Mouse (Mus musculus): ENCODE measurements around the gene Rnase1. TPM values are rescaled to one million over a fixed set of nuclear protein-coding genes. Genes with fewer than 3 reads are reported as not detected.
A peak's percentile ranks its signal among the peaks of the same experiment; 100 is the strongest.

The Rnase1 gene
- polyA plus RNA-seq, 2 experiments: 0.39 to 0.47 TPM

- Histone ChIP-seq H3K36me3 (ENCODE audit: control insufficient read depth, insufficient read depth, low read length) (no peaks in the 10 kb centered on the region), H3K4me1 (ENCODE audit: control insufficient read depth, insufficient read depth, low read length) (no peaks in the 10 kb centered on the region), H3K27me3 (ENCODE audit: control insufficient read depth, insufficient read depth, low read length) (no peaks in the 10 kb centered on the region), H3K27ac (replicated peaks; ENCODE audit: low read depth, low read length) (no peak overlapping the region), H3K9ac (ENCODE audit: low read depth, low read length, severe bottlenecking) (no peak overlapping the region), H3K9me3 (ENCODE audit: control insufficient read depth, low read length) (no peaks in the 10 kb centered on the region), H3K4me2 (replicated peaks; ENCODE audit: low read depth, low read length, severe bottlenecking) (no peak overlapping the region), H3K4me3 (replicated peaks; ENCODE audit: low read length) (no peak overlapping the region)
- WGBS: 38% methylated on average over 3 of the region's 3 CpGs
- ATAC-seq (ENCODE audit: low FRiP score, low read depth) (peak; percentile 44; the same call in 1 of the 2 replicates), DNase-seq (ENCODE audit: low spot score) (peak; percentile 20)
- no peak for TF ChIP-seq POLR2A (IDR thresholded peaks at IDR 0.05; ENCODE audit: borderline replicate concordance, extremely low read depth, insufficient read depth, insufficient read length)
Observed at GRCm38 (mm10) chr14:51111966-51112365, 34.6 kb downstream of the Rnase1 start.

- H3K9me3 ChIP-seq (ENCODE audit: control insufficient read depth, low read length): no peaks in the 10 kb centered on the region
- ATAC-seq (ENCODE audit: low FRiP score, low read depth): no peak
- TF ChIP-seq POLR2A (IDR thresholded peaks at IDR 0.05; ENCODE audit: borderline replicate concordance, extremely low read depth, insufficient read depth, insufficient read length): no peak
- H3K27ac ChIP-seq (replicated peaks; ENCODE audit: low read depth, low read length): no peak overlapping the region
- H3K4me1 ChIP-seq (ENCODE audit: control insufficient read depth, insufficient read depth, low read length): no peaks in the 10 kb centered on the region
- 0 out of 2 replicates have a peak, but pooled peaks cover 7% of the 10 kb centered on the region for H3K36me3 ChIP-seq (ENCODE audit: control insufficient read depth, insufficient read depth, low read length)
- no peaks in the 10 kb centered on the region for H3K27me3 ChIP-seq (ENCODE audit: control insufficient read depth, insufficient read depth, low read length)
- H3K4me2 ChIP-seq (replicated peaks; ENCODE audit: low read depth, low read length, severe bottlenecking): no peak overlapping the region
- DNase-seq (ENCODE audit: low spot score): no peak
- H3K9ac ChIP-seq (ENCODE audit: low read depth, low read length, severe bottlenecking): no peak overlapping the region
- no peak overlapping the region for H3K4me3 ChIP-seq (replicated peaks; ENCODE audit: low read length)
Observed at GRCm38 (mm10) chr14:51106449-51106967, 40.1 kb downstream of the Rnase1 start.

GRCm38 (mm10) chr14:51104366-51104765 is 42.2 kb downstream of the Rnase1 start:
- DNase-seq (ENCODE audit: low spot score): no peak
- no peak overlapping the region for H3K4me3 ChIP-seq (replicated peaks; ENCODE audit: low read length)
- no peak overlapping the region for H3K27ac ChIP-seq (replicated peaks; ENCODE audit: low read depth, low read length)
- 0 out of 2 replicates have a peak, but pooled peaks cover 7% of the 10 kb centered on the region for H3K36me3 ChIP-seq (ENCODE audit: control insufficient read depth, insufficient read depth, low read length)
- 92% methylated on average over 2 of the region's 2 CpGs for WGBS
- no peaks in the 10 kb centered on the region for H3K27me3 ChIP-seq (ENCODE audit: control insufficient read depth, insufficient read depth, low read length)
- no peaks in the 10 kb centered on the region for H3K9me3 ChIP-seq (ENCODE audit: control insufficient read depth, low read length)
- H3K4me1 ChIP-seq (ENCODE audit: control insufficient read depth, insufficient read depth, low read length): no peaks in the 10 kb centered on the region
- no peak for ATAC-seq (ENCODE audit: low FRiP score, low read depth)
- no peak overlapping the region for H3K4me2 ChIP-seq (replicated peaks; ENCODE audit: low read depth, low read length, severe bottlenecking)
- H3K9ac ChIP-seq (ENCODE audit: low read depth, low read length, severe bottlenecking): no peak overlapping the region
- TF ChIP-seq POLR2A (IDR thresholded peaks at IDR 0.05; ENCODE audit: borderline replicate concordance, extremely low read depth, insufficient read depth, insufficient read length): no peak

GRCm38 (mm10) chr14:51103217-51103616 is 43.4 kb downstream of the Rnase1 start:
- no peak overlapping the region for H3K27ac ChIP-seq (replicated peaks; ENCODE audit: low read depth, low read length)
- ATAC-seq (ENCODE audit: low FRiP score, low read depth) (no peak), DNase-seq (ENCODE audit: low spot score) (peak; percentile 65)
- no peak overlapping the region for H3K9ac ChIP-seq (ENCODE audit: low read depth, low read length, severe bottlenecking)
- H3K36me3 ChIP-seq (ENCODE audit: control insufficient read depth, insufficient read depth, low read length): 0 out of 2 replicates have a peak, but pooled peaks cover 7% of the 10 kb centered on the region
- H3K9me3 ChIP-seq (ENCODE audit: control insufficient read depth, low read length): no peaks in the 10 kb centered on the region
- no peak overlapping the region for H3K4me3 ChIP-seq (replicated peaks; ENCODE audit: low read length)
- no peak overlapping the region for H3K4me2 ChIP-seq (replicated peaks; ENCODE audit: low read depth, low read length, severe bottlenecking)
- no peak for TF ChIP-seq POLR2A (IDR thresholded peaks at IDR 0.05; ENCODE audit: borderline replicate concordance, extremely low read depth, insufficient read depth, insufficient read length)
- H3K4me1 ChIP-seq (ENCODE audit: control insufficient read depth, insufficient read depth, low read length): no peaks in the 10 kb centered on the region
- no peaks in the 10 kb centered on the region for H3K27me3 ChIP-seq (ENCODE audit: control insufficient read depth, insufficient read depth, low read length)
- WGBS: 53% methylated on average over 3 of the region's 3 CpGs

- no peak for ATAC-seq (ENCODE audit: low FRiP score, low read depth)
- H3K36me3 ChIP-seq (ENCODE audit: control insufficient read depth, insufficient read depth, low read length): 0 out of 2 replicates have a peak, but pooled peaks cover 7% of the 10 kb centered on the region
Observed at GRCm38 (mm10) chr14:51101284-51101683, 45.3 kb downstream of the Rnase1 start.

More at GRCm38 (mm10) chr14:51101284-51101683, 45.3 kb downstream of the Rnase1 start:
- Histone ChIP-seq H3K9ac (ENCODE audit: low read depth, low read length, severe bottlenecking) (no peak overlapping the region), H3K4me3 (replicated peaks; ENCODE audit: low read length) (no peak overlapping the region), H3K27me3 (ENCODE audit: control insufficient read depth, insufficient read depth, low read length) (no peaks in the 10 kb centered on the region), H3K27ac (replicated peaks; ENCODE audit: low read depth, low read length) (no peak overlapping the region), H3K4me2 (replicated peaks; ENCODE audit: low read depth, low read length, severe bottlenecking) (no peak overlapping the region), H3K4me1 (ENCODE audit: control insufficient read depth, insufficient read depth, low read length) (no peaks in the 10 kb centered on the region), H3K9me3 (ENCODE audit: control insufficient read depth, low read length) (no peaks in the 10 kb centered on the region)
- no peak for DNase-seq (ENCODE audit: low spot score)
- no peak for TF ChIP-seq POLR2A (IDR thresholded peaks at IDR 0.05; ENCODE audit: borderline replicate concordance, extremely low read depth, insufficient read depth, insufficient read length)
- 70% methylated on average over 9 of the region's 9 CpGs for WGBS
